Mouse (Mus musculus): ENCODE measurements around the gene Tex45. TPM values are rescaled to one million over a fixed set of nuclear protein-coding genes. Genes with fewer than 3 reads are reported as not detected.

Tex45 gene
- total and polyA plus RNA-seq, 3 experiments = not detected

GRCm38 (mm10) chr8:3480221-3480785 is 9.6 kb downstream of the Tex45 start:
- Histone ChIP-seq H3K4me1 (ENCODE audit: control insufficient read depth in 1 of 2, insufficient read depth in 2 of 2) (0 out of 4 replicates have a peak, but pooled peaks cover 0 to 3% of the 10 kb centered on the region in 2 experiments), H3K27ac (ENCODE audit: insufficient read depth, low read depth) (no peak overlapping the region), H3K79me2 (replicated peaks; ENCODE audit: control insufficient read depth, extremely low read depth, insufficient read depth, poor library complexity, severe bottlenecking) (no peaks in the 10 kb centered on the region), H3K4me3 (replicated peaks in 1 of 3; ENCODE audit: low read depth in 2 of 3, low read length in 2 of 3, poor library complexity in 1 of 3) (no peak overlapping the region), H3K27me3 (replicated peaks) (no peaks in the 10 kb centered on the region), H3K9me3 (replicated peaks; ENCODE audit: low read length) (no peaks in the 10 kb centered on the region), H3K9ac (ENCODE audit: insufficient read depth, low read depth) (no peak overlapping the region), H3K36me3 (replicated peaks in 1 of 2; ENCODE audit: control insufficient read depth in 1 of 2, insufficient read depth in 1 of 2, low read length in 1 of 2) (no peaks in the 10 kb centered on the region), H3K4me2 (ENCODE audit: insufficient read depth, low read depth, poor library complexity, severe bottlenecking) (no peak overlapping the region)
- dilution Hi-C loops (cut with MboI; ENCODE audit: extremely low pct_ligation_motif_present, extremely low pct_unique_long_range_greater_than_20kb, low sequenced_read_pairs) = no loop called here
- in situ Hi-C loops (cut with MboI; ENCODE audit: low pct_ligation_motif_present, low pct_unique_long_range_greater_than_20kb, low sequenced_read_pairs) = no loop called here
- no peak for DNase-seq (ENCODE audit: extremely low read depth)
- no peak for TF ChIP-seq TBP (conservative IDR thresholded peaks at IDR 0.05; ENCODE audit: low read depth, low read length)

- dilution Hi-C loops (cut with MboI; ENCODE audit: extremely low pct_ligation_motif_present, extremely low pct_unique_long_range_greater_than_20kb, low sequenced_read_pairs) = no loop called here
Measured at GRCm38 (mm10) chr8:3481605-3482004, 10.9 kb downstream of the Tex45 start.

GRCm38 (mm10) chr8:3482240-3482740 is 11.6 kb downstream of the Tex45 start:
- no peaks in the 10 kb centered on the region for H3K36me3 ChIP-seq (replicated peaks in 1 of 2; ENCODE audit: control insufficient read depth in 1 of 2, insufficient read depth in 1 of 2, low read length in 1 of 2)
- H3K4me2 ChIP-seq (ENCODE audit: insufficient read depth, low read depth, poor library complexity, severe bottlenecking) = no peak overlapping the region
- H3K4me1 ChIP-seq (ENCODE audit: control insufficient read depth in 1 of 2, insufficient read depth in 2 of 2) = peaks cover 0 to 5% of the 10 kb centered on the region in 2 experiments; a peak in 1 of 4 replicates
- H3K27ac ChIP-seq (ENCODE audit: insufficient read depth, low read depth) = no peak overlapping the region
- in situ Hi-C loops (cut with MboI; ENCODE audit: low pct_ligation_motif_present, low pct_unique_long_range_greater_than_20kb, low sequenced_read_pairs) (no loop called here), dilution Hi-C loops (cut with MboI; ENCODE audit: extremely low pct_ligation_motif_present, extremely low pct_unique_long_range_greater_than_20kb, low sequenced_read_pairs) (no loop called here)
- no peaks in the 10 kb centered on the region for H3K79me2 ChIP-seq (replicated peaks; ENCODE audit: control insufficient read depth, extremely low read depth, insufficient read depth, poor library complexity, severe bottlenecking)
- H3K27me3 ChIP-seq (replicated peaks) = no peaks in the 10 kb centered on the region
- H3K4me3 ChIP-seq (replicated peaks in 1 of 3; ENCODE audit: low read depth in 2 of 3, low read length in 2 of 3, poor library complexity in 1 of 3) = no peak overlapping the region
- no peaks in the 10 kb centered on the region for H3K9me3 ChIP-seq (replicated peaks; ENCODE audit: low read length)
- no peak for DNase-seq (ENCODE audit: extremely low read depth)
- TF ChIP-seq CTCF (conservative IDR thresholded peaks at IDR 0.05 in 1 of 2, IDR thresholded peaks at IDR 0.05 in 1 of 2; ENCODE audit: low read depth in 2 of 2, low read length in 2 of 2) = no peak
- TF ChIP-seq SMC3 (IDR thresholded peaks at IDR 0.05; ENCODE audit: low read depth, low read length) = no peak
- no peak for TF ChIP-seq NRF1 (IDR thresholded peaks at IDR 0.05; ENCODE audit: low read depth, low read length)
- TF ChIP-seq KAT2A (IDR thresholded peaks at IDR 0.05; ENCODE audit: insufficient replicate concordance, low read length) = no peak
- TF ChIP-seq MAFK (IDR thresholded peaks at IDR 0.05; ENCODE audit: insufficient replicate concordance, low read length) = no peak
- no peak for TF ChIP-seq E2F4 (IDR thresholded peaks at IDR 0.05; ENCODE audit: insufficient replicate concordance, low read depth, low read length)
- no peak for TF ChIP-seq SIN3A (IDR thresholded peaks at IDR 0.05; ENCODE audit: low read length)
- no peak for TF ChIP-seq ZMIZ1 (IDR thresholded peaks at IDR 0.05; ENCODE audit: low read depth, low read length)
- TF ChIP-seq MEF2A (IDR thresholded peaks at IDR 0.05; ENCODE audit: borderline replicate concordance, low read depth, low read length) = no peak
- no peak for TF ChIP-seq USF2 (conservative IDR thresholded peaks at IDR 0.05; ENCODE audit: low read depth, low read length)
- no peak for TF ChIP-seq MYC (IDR thresholded peaks at IDR 0.05; ENCODE audit: low read depth, low read length)
- TF ChIP-seq POLR2AphosphoS2 (IDR thresholded peaks at IDR 0.05; ENCODE audit: low read depth, low read length) = no peak
- no peak for TF ChIP-seq RAD21 (IDR thresholded peaks at IDR 0.05; ENCODE audit: low read depth, low read length)
- TF ChIP-seq MAZ (IDR thresholded peaks at IDR 0.05; ENCODE audit: low read depth, low read length) = no peak
- no peak for TF ChIP-seq MAX (IDR thresholded peaks at IDR 0.05; ENCODE audit: low read length)
- no peak for TF ChIP-seq TBP (conservative IDR thresholded peaks at IDR 0.05; ENCODE audit: low read depth, low read length)
- no peak overlapping the region for H3K9ac ChIP-seq (ENCODE audit: insufficient read depth, low read depth)

More at GRCm38 (mm10) chr8:3481605-3482004, 10.9 kb downstream of the Tex45 start:
- Histone ChIP-seq H3K27ac (ENCODE audit: insufficient read depth, low read depth) (no peak overlapping the region), H3K36me3 (replicated peaks in 1 of 2; ENCODE audit: control insufficient read depth in 1 of 2, insufficient read depth in 1 of 2, low read length in 1 of 2) (no peaks in the 10 kb centered on the region), H3K27me3 (replicated peaks) (no peaks in the 10 kb centered on the region), H3K9ac (ENCODE audit: insufficient read depth, low read depth) (no peak overlapping the region), H3K4me3 (replicated peaks in 1 of 3; ENCODE audit: low read depth in 2 of 3, low read length in 2 of 3, poor library complexity in 1 of 3) (no peak overlapping the region), H3K79me2 (replicated peaks; ENCODE audit: control insufficient read depth, extremely low read depth, insufficient read depth, poor library complexity, severe bottlenecking) (no peaks in the 10 kb centered on the region), H3K4me1 (ENCODE audit: control insufficient read depth in 1 of 2, insufficient read depth in 2 of 2) (peaks cover 0 to 5% of the 10 kb centered on the region in 2 experiments; a peak in 1 of 4 replicates), H3K4me2 (ENCODE audit: insufficient read depth, low read depth, poor library complexity, severe bottlenecking) (peak overlapping the region; percentile 7; the same call in 1 of the 2 replicates), H3K9me3 (replicated peaks; ENCODE audit: low read length) (no peaks in the 10 kb centered on the region)
- peak; percentile 25 for DNase-seq (ENCODE audit: extremely low read depth)
- TF ChIP-seq USF1 (IDR thresholded peaks at IDR 0.05; ENCODE audit: low read depth, low read length) (no peak), NELFE (IDR thresholded peaks at IDR 0.05; ENCODE audit: low read depth, low read length) (no peak), ZMIZ1 (IDR thresholded peaks at IDR 0.05; ENCODE audit: low read depth, low read length) (no peak), SIN3A (IDR thresholded peaks at IDR 0.05; ENCODE audit: low read length) (peak; percentile 74; the same call in 1 of the 2 replicates), CHD2 (IDR thresholded peaks at IDR 0.05; ENCODE audit: low read length) (no peak), ETS1 (conservative IDR thresholded peaks at IDR 0.05; ENCODE audit: low read depth, low read length) (no peak), BHLHE40 (IDR thresholded peaks at IDR 0.05; ENCODE audit: low read depth, low read length) (peak; percentile 67), NRF1 (IDR thresholded peaks at IDR 0.05; ENCODE audit: low read depth, low read length) (peak; percentile 43; the same call in 1 of the 2 replicates), MAX (IDR thresholded peaks at IDR 0.05; ENCODE audit: low read length) (peak; percentile 66), MAZ (IDR thresholded peaks at IDR 0.05; ENCODE audit: low read depth, low read length) (no peak), ELF1 (IDR thresholded peaks at IDR 0.05; ENCODE audit: low read depth, low read length) (no peak), RCOR1 (conservative IDR thresholded peaks at IDR 0.05; ENCODE audit: low read depth, low read length) (no peak), EP300 (IDR thresholded peaks at IDR 0.05; ENCODE audit: low read length) (no peak), POLR2A (IDR thresholded peaks at IDR 0.05; ENCODE audit: low read depth, low read length) (no peak), JUND (conservative IDR thresholded peaks at IDR 0.05; ENCODE audit: low read depth, low read length) (no peak)
- in situ Hi-C loops (cut with MboI; ENCODE audit: low pct_ligation_motif_present, low pct_unique_long_range_greater_than_20kb, low sequenced_read_pairs) = no loop called here
